Mouse (Mus musculus) G1E (cell line): Measurements from ENCODE around the gene Syt2.

Experiments used
- CTCF ChIP-seq: IDR thresholded peaks from 2 replicates; pipeline ENCODE4 v1.5.1; 2012; ENCODE audit warnings: low read depth, low read length, inconsistent platforms, mixed read lengths
- GATA1 ChIP-seq: IDR thresholded peaks from 2 replicates; pipeline ENCODE4 v1.6.1; 2012; ENCODE audit warnings: borderline replicate concordance, low read length, inconsistent platforms, mixed read lengths
- GATA2 ChIP-seq: IDR thresholded peaks from 2 replicates; pipeline ENCODE4 v1.6.1; 2012; ENCODE audit warnings: low read depth, low read length, inconsistent platforms, borderline replicate concordance
- POLR2AphosphoS5 ChIP-seq: IDR thresholded peaks from 2 replicates; pipeline ENCODE4 v1.6.1; 2012; ENCODE audit warnings: low read depth, low read length, inconsistent platforms; ENCODE audit not compliant: insufficient replicate concordance
- TAL1 ChIP-seq: conservative IDR thresholded peaks from 2 replicates; pipeline ENCODE4 v1.6.1; 2012; ENCODE audit warnings: low read depth, low read length, inconsistent platforms, mixed read lengths

DNA sequence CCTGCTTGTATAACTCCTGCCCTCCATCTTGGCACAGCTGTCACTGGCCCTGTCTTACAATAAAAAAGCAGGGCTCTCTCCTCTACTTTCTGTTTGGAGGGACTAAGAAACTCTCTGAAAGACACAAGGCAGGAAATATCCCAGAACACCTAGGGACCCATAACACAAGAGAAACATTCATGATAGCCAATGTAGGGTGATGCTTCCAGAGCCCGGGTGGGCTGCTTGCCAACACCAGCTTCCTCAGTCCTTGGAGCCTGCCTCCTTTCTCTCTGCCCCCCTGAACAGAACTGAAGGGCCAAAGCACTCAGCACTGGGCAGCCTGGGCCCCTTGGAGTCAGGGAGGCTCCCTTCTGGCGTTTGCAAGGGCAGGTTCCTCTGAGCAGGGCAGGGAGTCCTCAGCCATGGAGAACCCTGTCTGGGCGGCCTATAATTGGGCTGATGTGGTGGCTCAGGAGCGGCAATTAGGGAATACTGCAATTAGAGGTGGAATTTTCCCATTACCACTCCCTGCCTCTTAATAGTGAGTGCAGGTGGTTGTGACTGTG is 5.4 kb downstream of the Syt2 start:
- TF ChIP-seq CTCF (no peak), GATA2 (no peak), GATA1 (no peak), POLR2AphosphoS5 (no peak), TAL1 (no peak)
